Mouse (Mus musculus): ENCODE results near the gene Polr2h.

GRCm38 (mm10) chr16:20700036-20700435 lies 17.4 kb upstream of the Polr2h start:
- TF ChIP-seq CTCF (IDR thresholded peaks at IDR 0.05; ENCODE audit: low read depth, low read length) (no peak), GATA1 (IDR thresholded peaks at IDR 0.05; ENCODE audit: borderline replicate concordance, low read length) (no peak), TAL1 (conservative IDR thresholded peaks at IDR 0.05; ENCODE audit: low read depth, low read length) (no peak)

Measured in G1E (cell line).